Mouse (Mus musculus) pancreas, adult 10 weeks (tissue): ENCODE measurements around the gene Bdh1. TPM values are rescaled to one million over a fixed set of nuclear protein-coding genes. Genes with fewer than 3 reads are reported as not detected.

ENCODE experiments used
- polyA plus RNA-seq: library from polyadenylated mRNA; stranded (reverse); fragments of 350-450 nt; fragmentation: Illumina TruSeq; extraction: RNeasy Lipid Tissue Mini Kit (QIAGEN cat#74804); gene quantifications from one replicate; pipeline ENCODE4 v1.2.3, GENCODE M21; 2015; ENCODE audit warnings: low read depth, low replicate concordance; ENCODE audit not compliant: insufficient read depth

Bdh1 gene
- 1.7 TPM for polyA plus RNA-seq

GRCm38 (mm10) chr16:31422000-31422399 is at the start of gene Bdh1:
Gene Bdh1 (plus strand): TSS chr16:31422280.

Other genes with a start within 250 kb of the Bdh1 start
- 5.6 TPM for gene Acap2, start 221.0 kb upstream of the Bdh1 start, polyA plus RNA-seq
- gene Ppp1r2, start 147.0 kb upstream of the Bdh1 start, polyA plus RNA-seq, result 16.2 TPM
- gene Apod, start 107.5 kb upstream of the Bdh1 start, polyA plus RNA-seq, result 14.7 TPM
- gene Dlg1, start 241.2 kb downstream of the Bdh1 start, polyA plus RNA-seq, result 10.5 TPM